Mouse (Mus musculus) liver, embryonic 11.5 days (tissue): ENCODE measurements at regions not wholly inside any gene's neighbourhood (a gene's known extent, or its start where the extent isn't known, plus 50 kb on each side); places are given as distances from the start of the nearest gene placed in this dataset.

Source experiments
- ATAC-seq: fragments of 200-750 bp; cut with Nextera tagmentation; replicated peaks from 2 replicates; pipeline ENCODE4 v1.8.0; 2017; ENCODE audit warnings: moderate number of reproducible peaks, mild to moderate bottlenecking, moderate TSS enrichment, moderate library complexity; ENCODE audit not compliant: low FRiP score
- DNase-seq: peaks from one replicate; pipeline ENCODE4 v3.0.0-alpha.2; 2017; ENCODE audit warnings: low spot score
- H3K27ac ChIP-seq: fragments of 300-500 bp; sonication (generic); 2 replicates; pipeline ENCODE4 v1.5.1; 2014; ENCODE audit warnings: mild to moderate bottlenecking, low read depth, low read length, control low read depth
- H3K27me3 ChIP-seq: fragments of 300-500 bp; sonication (generic); replicated peaks from 2 replicates; pipeline ENCODE4 v1.6.1; 2014; ENCODE audit warnings: low read length, mixed read lengths; ENCODE audit not compliant: control insufficient read depth, insufficient read depth
- H3K36me3 ChIP-seq: fragments of 300-500 bp; sonication (generic); 2 replicates; pipeline ENCODE4 v1.6.1; 2014; ENCODE audit warnings: mild to moderate bottlenecking, low read length, moderate library complexity, mixed read lengths; ENCODE audit not compliant: control insufficient read depth, insufficient read depth
- H3K4me1 ChIP-seq: fragments of 300-500 bp; sonication (generic); replicated peaks from 2 replicates; pipeline ENCODE4 v1.6.1; 2014; ENCODE audit warnings: low read length, mixed read lengths; ENCODE audit not compliant: control insufficient read depth, insufficient read depth
- H3K4me2 ChIP-seq: fragments of 300-500 bp; sonication (generic); 2 replicates; pipeline ENCODE4 v1.6.1; 2014; ENCODE audit warnings: mild to moderate bottlenecking, control low read depth, moderate library complexity
- H3K4me3 ChIP-seq: fragments of 300-500 bp; sonication (generic); 2 replicates; pipeline ENCODE4 v1.5.1; 2014; ENCODE audit warnings: low read depth, low read length, control low read depth
- H3K9ac ChIP-seq: fragments of 300-500 bp; sonication (generic); 2 replicates; pipeline ENCODE4 v1.6.1; 2014; ENCODE audit warnings: low read depth, low read length, control low read depth
- H3K9me3 ChIP-seq: fragments of 300-500 bp; sonication (generic); 2 replicates; pipeline ENCODE4 v1.6.1; 2016; ENCODE audit warnings: low read length, inconsistent platforms, mixed read lengths; ENCODE audit not compliant: control insufficient read depth
- WGBS: fragments of 180-500 bp; shearing (Covaris S2); extraction: QIAGEN DNeasy Blood & Tissue Kit; methylation state at CpG from one replicate; pipeline ENCODE4 v1.1.7; 2014; 5-methylcytosine and 5-hydroxymethylcytosine counted together

DNA sequence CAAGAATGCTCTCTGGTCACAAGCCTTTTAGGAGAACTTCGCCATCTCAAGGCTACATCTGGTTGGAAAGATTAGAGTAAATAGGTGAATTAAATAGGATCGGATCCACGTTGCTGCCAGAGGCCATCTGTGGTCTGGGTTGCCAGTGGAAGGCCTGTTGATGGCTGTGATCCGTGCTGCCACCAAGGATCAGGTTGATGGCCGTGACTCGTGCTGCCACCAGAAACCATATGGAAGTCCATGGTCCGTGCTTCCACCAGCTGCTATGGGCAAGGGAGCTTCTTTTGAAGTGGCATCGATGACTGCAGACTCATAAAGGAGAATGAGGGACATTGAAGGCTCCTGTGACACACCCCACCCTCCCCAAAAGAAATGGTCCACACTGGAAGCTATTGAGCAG is 79.6 kb downstream of the Atp1a1 start:
- Histone ChIP-seq H3K4me3 (no peak overlapping the region), H3K27ac (no peak overlapping the region), H3K9ac (no peak overlapping the region), H3K4me2 (no peak overlapping the region), H3K27me3 (no peaks in the 10 kb centered on the region), H3K9me3 (no peaks in the 10 kb centered on the region), H3K4me1 (peaks cover 8% of the 10 kb centered on the region; the same call in 1 of the 2 replicates), H3K36me3 (no peaks in the 10 kb centered on the region)
- DNase-seq (no peak), ATAC-seq (no peak)
- WGBS: 85% methylated on average over 8 of the region's 8 CpGs

- Histone ChIP-seq H3K36me3 (no peaks in the 10 kb centered on the region), H3K4me1 (peaks cover 9% of the 10 kb centered on the region), H3K27me3 (no peaks in the 10 kb centered on the region), H3K4me3 (no peak overlapping the region), H3K9me3 (no peaks in the 10 kb centered on the region), H3K27ac (no peak overlapping the region), H3K9ac (no peak overlapping the region), H3K4me2 (no peak overlapping the region)
- WGBS: 35% methylated on average over 6 of the region's 6 CpGs
- ATAC-seq: no peak
- no peak for DNase-seq
These were observed 80.0 kb downstream of the Atp1a1 start for GRCm38 (mm10) chr3:101524444-101524843.

GRCm38 (mm10) chr3:101523239-101523638 is 81.2 kb downstream of the Atp1a1 start:
- Histone ChIP-seq H3K27ac (no peak overlapping the region), H3K4me2 (no peak overlapping the region), H3K9ac (no peak overlapping the region), H3K36me3 (no peaks in the 10 kb centered on the region), H3K9me3 (no peaks in the 10 kb centered on the region), H3K4me3 (no peak overlapping the region), H3K4me1 (peaks cover 9% of the 10 kb centered on the region), H3K27me3 (no peaks in the 10 kb centered on the region)
- WGBS: 81% methylated on average over 5 of the region's 5 CpGs
- DNase-seq (no peak), ATAC-seq (no peak)

DNA sequence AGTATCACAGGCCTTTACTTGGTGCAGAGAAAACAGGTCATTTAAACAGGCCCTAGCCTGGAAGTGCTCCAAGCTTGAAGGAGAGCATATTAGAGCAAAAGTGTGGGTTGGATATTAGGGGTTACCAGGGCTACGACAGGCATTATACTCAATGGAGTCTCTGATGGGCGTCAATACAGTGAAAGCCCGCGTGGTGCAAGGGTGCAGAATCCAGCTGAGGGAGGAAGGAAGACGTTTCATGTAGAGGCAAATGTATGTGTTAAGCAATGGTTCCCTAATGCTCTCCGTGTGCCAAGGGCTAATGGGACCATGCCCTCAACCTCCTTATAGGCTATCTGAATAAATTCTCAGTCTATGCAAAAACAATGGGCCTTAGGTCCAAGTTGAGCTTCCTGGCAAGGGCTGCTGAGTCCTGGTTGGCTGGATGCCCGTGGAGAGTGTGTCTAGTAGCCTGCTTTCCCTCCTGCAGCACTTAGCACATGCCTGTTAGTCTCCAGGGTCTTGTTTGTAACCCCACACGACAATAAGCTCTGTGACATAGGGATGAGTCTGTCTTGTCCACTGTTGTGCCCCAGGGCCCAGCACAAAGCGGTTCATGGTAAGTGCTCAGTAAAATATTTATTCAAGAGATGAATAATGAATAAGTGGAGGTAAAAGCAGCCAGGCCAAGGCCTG is 82.1 kb downstream of the Atp1a1 start:
- H3K36me3 ChIP-seq: no peaks in the 10 kb centered on the region
- WGBS: 79% methylated on average over 9 of the region's 9 CpGs
- no peak overlapping the region for H3K27ac ChIP-seq
- no peak for ATAC-seq
- H3K4me1 ChIP-seq: peaks cover 5% of the 10 kb centered on the region; the same call in 1 of the 2 replicates
- no peak overlapping the region for H3K4me3 ChIP-seq
- no peak for DNase-seq
- no peak overlapping the region for H3K9ac ChIP-seq
- H3K4me2 ChIP-seq: no peak overlapping the region
- H3K9me3 ChIP-seq: no peaks in the 10 kb centered on the region
- H3K27me3 ChIP-seq: no peaks in the 10 kb centered on the region

DNA sequence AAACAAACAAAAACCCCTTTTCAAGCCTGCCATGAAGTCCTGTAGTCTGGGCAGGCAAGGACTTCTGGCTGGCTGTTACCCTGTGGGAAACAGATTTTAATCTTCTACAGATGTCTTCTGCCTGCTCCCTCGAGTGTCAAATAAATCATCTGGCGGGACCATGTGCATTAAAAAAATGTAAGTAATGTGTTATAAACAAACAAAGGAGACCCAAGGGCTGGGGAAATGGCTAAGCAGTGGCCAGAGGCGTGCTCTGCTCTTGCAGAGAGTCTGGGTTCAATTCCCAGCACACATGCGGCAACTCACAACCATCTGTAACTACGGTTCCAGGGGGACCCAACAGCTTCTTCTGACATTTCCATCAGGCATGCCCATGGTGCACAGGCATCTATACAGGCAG is 83.3 kb downstream of the Atp1a1 start:
- H3K4me3 ChIP-seq: no peak overlapping the region
- no peak overlapping the region for H3K9ac ChIP-seq
- peaks cover 5% of the 10 kb centered on the region; the same call in 1 of the 2 replicates for H3K4me1 ChIP-seq
- H3K27ac ChIP-seq: no peak overlapping the region
- ATAC-seq: no peak
- DNase-seq: no peak
- no peaks in the 10 kb centered on the region for H3K27me3 ChIP-seq
- no peaks in the 10 kb centered on the region for H3K36me3 ChIP-seq
- H3K9me3 ChIP-seq: no peaks in the 10 kb centered on the region
- 78% methylated on average over 5 of the region's 5 CpGs for WGBS
- no peak overlapping the region for H3K4me2 ChIP-seq

GRCm38 (mm10) chr3:101520115-101520514 is 84.4 kb downstream of the Atp1a1 start:
- Histone ChIP-seq H3K27me3 (no peaks in the 10 kb centered on the region), H3K4me1 (peaks cover 5% of the 10 kb centered on the region; the same call in 1 of the 2 replicates), H3K9me3 (no peaks in the 10 kb centered on the region), H3K9ac (no peak overlapping the region), H3K27ac (no peak overlapping the region), H3K36me3 (no peaks in the 10 kb centered on the region), H3K4me3 (no peak overlapping the region), H3K4me2 (no peak overlapping the region)
- 49% methylated on average over 6 of the region's 6 CpGs for WGBS
- DNase-seq (no peak), ATAC-seq (no peak)

DNA sequence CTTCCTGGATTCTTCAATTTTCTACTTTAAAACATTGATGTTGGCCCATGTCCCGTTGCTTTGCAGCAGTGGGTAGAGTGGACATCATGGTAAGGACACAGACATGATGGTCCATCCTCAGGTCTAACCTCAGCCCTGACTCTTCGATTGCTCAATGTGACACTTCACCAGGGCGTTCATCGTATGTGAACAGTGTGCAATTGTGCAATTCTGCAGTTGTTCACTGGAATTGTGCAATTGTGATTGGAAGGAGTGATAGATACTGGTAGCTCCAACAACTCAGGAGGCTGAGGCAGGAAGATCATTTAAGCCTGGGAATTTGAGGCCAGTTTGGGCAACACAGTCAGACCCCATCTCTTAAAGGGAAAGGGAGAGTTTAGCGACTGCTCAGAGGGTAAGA is 84.9 kb downstream of the Atp1a1 start:
- H3K27ac ChIP-seq: no peak overlapping the region
- H3K4me1 ChIP-seq: peaks cover 5% of the 10 kb centered on the region; the same call in 1 of the 2 replicates
- ATAC-seq: no peak
- 79% methylated on average over 5 of the region's 5 CpGs for WGBS
- H3K4me2 ChIP-seq: no peak overlapping the region
- no peaks in the 10 kb centered on the region for H3K27me3 ChIP-seq
- H3K9me3 ChIP-seq: no peaks in the 10 kb centered on the region
- no peak overlapping the region for H3K9ac ChIP-seq
- H3K36me3 ChIP-seq: no peaks in the 10 kb centered on the region
- H3K4me3 ChIP-seq: no peak overlapping the region
- DNase-seq: no peak

- no peak for ATAC-seq
These were observed 85.7 kb downstream of the Atp1a1 start for GRCm38 (mm10) chr3:101518810-101519209.

GRCm38 (mm10) chr3:101517547-101517946 is 86.9 kb downstream of the Atp1a1 start:
- peak overlapping the region; percentile 60; the same call in 1 of the 2 replicates for H3K27ac ChIP-seq
- no peak overlapping the region for H3K4me3 ChIP-seq
- ATAC-seq (no peak), DNase-seq (no peak)
- no peaks in the 10 kb centered on the region for H3K36me3 ChIP-seq
- H3K4me2 ChIP-seq: no peak overlapping the region
- WGBS: 72% methylated on average over 6 of the region's 6 CpGs
- no peak overlapping the region for H3K9ac ChIP-seq
- H3K4me1 ChIP-seq: peaks cover 5% of the 10 kb centered on the region; the same call in 1 of the 2 replicates
- no peaks in the 10 kb centered on the region for H3K27me3 ChIP-seq
- H3K9me3 ChIP-seq: no peaks in the 10 kb centered on the region

More at GRCm38 (mm10) chr3:101518810-101519209, 85.7 kb downstream of the Atp1a1 start:
- Histone ChIP-seq H3K4me2 (no peak overlapping the region), H3K9me3 (no peaks in the 10 kb centered on the region), H3K4me3 (no peak overlapping the region), H3K4me1 (peaks cover 5% of the 10 kb centered on the region; the same call in 1 of the 2 replicates), H3K9ac (no peak overlapping the region), H3K27ac (no peak overlapping the region; the same call in 1 of the 2 replicates), H3K36me3 (no peaks in the 10 kb centered on the region), H3K27me3 (no peaks in the 10 kb centered on the region)
- WGBS: 61% methylated on average over 6 of the region's 6 CpGs
- DNase-seq: no peak
